Mouse (Mus musculus): ENCODE measurements at regions not wholly inside any gene's neighbourhood (a gene's known extent, or its start where the extent isn't known, plus 50 kb on each side); places are given as distances from the start of the nearest gene placed in this dataset.

DNA sequence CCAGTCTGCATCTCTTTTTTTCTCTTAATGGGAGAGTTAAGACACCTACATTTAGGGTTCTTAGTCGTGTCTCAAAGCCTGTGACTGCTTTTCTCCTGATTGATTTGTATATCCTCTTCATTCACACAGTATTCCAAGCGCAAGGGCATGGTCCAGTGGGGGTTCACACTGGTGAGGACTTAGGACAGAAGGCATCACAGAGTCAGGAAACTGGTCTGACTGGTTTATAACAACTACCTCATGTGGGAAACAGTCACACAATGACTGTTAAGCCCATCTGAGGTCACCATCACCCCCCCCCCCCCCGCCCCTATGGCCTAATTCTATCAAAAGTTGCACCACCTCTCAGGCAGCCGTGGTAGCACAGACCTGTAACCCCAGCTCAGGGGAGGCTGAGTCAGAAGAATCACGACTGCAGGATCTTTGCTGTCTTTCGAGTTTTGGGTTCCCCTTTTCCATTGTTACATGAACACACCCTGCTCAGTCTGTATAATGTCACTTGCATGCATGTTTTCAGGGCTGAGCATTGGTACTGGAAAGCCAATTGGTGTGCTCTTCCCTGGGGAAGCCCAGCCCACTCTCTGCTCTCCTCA, 155.2 kb downstream of the Zfp706 start:
- DNase-seq = no peak

DNA sequence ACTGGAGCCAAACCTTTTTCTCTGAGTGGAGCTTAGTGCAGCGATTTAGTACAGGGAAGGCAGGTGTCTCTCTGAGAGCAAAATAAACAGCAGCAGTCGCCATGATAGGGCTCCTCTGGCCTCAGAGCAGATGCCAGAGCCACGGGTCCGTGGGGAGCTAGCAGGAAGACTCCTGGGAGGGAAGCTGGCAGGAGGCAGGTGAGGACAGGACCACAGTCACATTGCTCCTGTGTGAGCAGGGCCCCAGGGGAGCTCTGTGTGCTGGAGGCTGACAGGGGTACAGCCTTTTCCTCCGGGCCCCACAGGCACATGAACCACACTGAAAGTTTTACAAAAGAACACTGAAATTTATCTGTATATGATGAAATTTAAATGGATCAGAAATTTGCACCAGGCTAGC, 159.3 kb downstream of the Zfp706 start:
- DNase-seq = no peak

DNA sequence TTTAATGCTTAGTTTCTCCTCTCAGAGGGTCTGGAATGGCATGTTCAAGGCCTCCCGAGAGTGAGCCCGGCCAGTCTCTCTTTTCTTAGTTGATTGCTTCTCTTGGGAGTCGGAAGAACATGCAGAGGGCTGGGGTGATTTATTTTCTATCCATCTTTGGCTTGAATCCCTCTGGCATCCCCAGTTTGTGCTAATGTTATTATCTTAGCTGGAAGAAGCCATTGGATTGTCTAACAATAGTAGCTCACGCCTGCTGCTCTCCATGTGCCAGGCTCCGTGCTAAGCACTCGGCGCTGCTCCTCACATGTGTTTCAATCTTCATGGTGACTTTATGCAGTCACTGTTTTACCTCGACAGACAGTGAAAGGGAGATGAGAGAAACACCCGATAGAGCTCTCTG, 160.8 kb downstream of the Zfp706 start:
- no peak for DNase-seq

All from kidney, adult 11 months (tissue).